Mouse (Mus musculus) small intestine, adult 2 months (tissue): ENCODE measurements around the gene Zfp53.

Experiments used
- CTCF ChIP-seq: fragments of 200-500 bp; IDR thresholded peaks from 2 replicates; pipeline ENCODE4 v1.5.1; 2012; ENCODE audit warnings: low read depth, mild to moderate bottlenecking, control low read depth, inconsistent platforms, low read length, moderate library complexity, mixed read lengths; ENCODE audit not compliant: insufficient replicate concordance, insufficient read length; ENCODE audit errors: extremely low read depth
- POLR2A ChIP-seq: fragments of 200-500 bp; IDR thresholded peaks from 2 replicates; pipeline ENCODE4 v1.6.1; 2012; ENCODE audit warnings: low read depth, mild to moderate bottlenecking, control low read depth, inconsistent platforms, low read length, moderate library complexity

- TF ChIP-seq CTCF (no peak), POLR2A (no peak)
These were observed 753 bp downstream of the Zfp53 start for GRCm38 (mm10) chr17:21489500-21490001.
